Mouse (Mus musculus) limb, embryonic 13.5 days (tissue): Measurements from ENCODE around the gene Rbsn. TPM values are rescaled to one million over a fixed set of nuclear protein-coding genes. Genes with fewer than 3 reads are reported as not detected.

ENCODE experiments used
- ATAC-seq: fragments of 200-750 bp; cut with Nextera tagmentation; 2 replicates; pipeline ENCODE4 v1.8.0; 2017; ENCODE audit warnings: low read depth, moderate number of reproducible peaks, moderate TSS enrichment; ENCODE audit not compliant: low FRiP score
- H3K27ac ChIP-seq: fragments of 300-500 bp; sonication (generic); 2 replicates; pipeline ENCODE4 v1.5.1; 2015; ENCODE audit warnings: inconsistent platforms, mild to moderate bottlenecking, moderate library complexity
- H3K27me3 ChIP-seq: fragments of 300-500 bp; sonication (generic); 2 replicates; pipeline ENCODE4 v1.6.1; 2015; ENCODE audit warnings: mild to moderate bottlenecking, inconsistent platforms
- H3K36me3 ChIP-seq: fragments of 300-500 bp; sonication (generic); 2 replicates; pipeline ENCODE4 v1.6.1; 2015; ENCODE audit warnings: inconsistent platforms, mild to moderate bottlenecking, moderate library complexity
- H3K4me1 ChIP-seq: fragments of 300-500 bp; sonication (generic); 2 replicates; pipeline ENCODE4 v1.6.1; 2015; ENCODE audit warnings: inconsistent platforms
- H3K4me2 ChIP-seq: fragments of 300-500 bp; sonication (generic); replicated peaks from 2 replicates; pipeline ENCODE4 v1.6.1; 2015; ENCODE audit warnings: inconsistent platforms, mild to moderate bottlenecking, moderate library complexity
- H3K4me3 ChIP-seq: fragments of 300-500 bp; sonication (generic); 2 replicates; pipeline ENCODE4 v1.5.1; 2015; ENCODE audit warnings: moderate library complexity, mild to moderate bottlenecking, inconsistent platforms
- H3K9ac ChIP-seq: fragments of 300-500 bp; sonication (generic); 2 replicates; pipeline ENCODE4 v1.6.1; 2015; ENCODE audit warnings: mild to moderate bottlenecking, inconsistent platforms
- H3K9me3 ChIP-seq: fragments of 300-500 bp; sonication (generic); 2 replicates; pipeline ENCODE4 v1.6.1; 2016; ENCODE audit warnings: inconsistent platforms
- WGBS: fragments of 180-500 bp; shearing (Covaris S2); methylation state at CpG from one replicate; pipeline ENCODE4 v1.1.7; 2015; 5-methylcytosine and 5-hydroxymethylcytosine counted together
- polyA plus RNA-seq: library from polyadenylated mRNA; unstranded; fragments of >200 nt; fragmentation: Nextera tagmentation; extraction: Ambion mirVana; gene quantifications from 2 replicates; pipeline ENCODE4 v1.2.1, GENCODE M21; 2015

Gene Rbsn
- polyA plus RNA-seq, 1 experiment from 2014 or later = 32.9 TPM

GRCm38 (mm10) chr6:92158801-92159200 lies 55.9 kb downstream of the Rbsn start:
- Histone ChIP-seq H3K27ac (no peak overlapping the region), H3K36me3 (peaks cover 99% of the 10 kb centered on the region), H3K4me3 (no peak overlapping the region), H3K4me2 (no peak overlapping the region), H3K9ac (no peak overlapping the region), H3K27me3 (no peaks in the 10 kb centered on the region), H3K9me3 (no peaks in the 10 kb centered on the region), H3K4me1 (no peaks in the 10 kb centered on the region)
- ATAC-seq = no peak
- WGBS = 88% methylated on average over 3 of the region's 3 CpGs

- Histone ChIP-seq H3K9me3 (no peaks in the 10 kb centered on the region), H3K9ac (no peak overlapping the region), H3K4me2 (no peak overlapping the region), H3K27me3 (no peaks in the 10 kb centered on the region), H3K4me3 (no peak overlapping the region), H3K4me1 (no peaks in the 10 kb centered on the region), H3K27ac (no peak overlapping the region), H3K36me3 (peaks cover 90% of the 10 kb centered on the region)
- 85% methylated on average over 1 of the region's 1 CpGs for WGBS
- no peak for ATAC-seq
Measured at GRCm38 (mm10) chr6:92153774-92154173, 61.0 kb downstream of the Rbsn start.

- no peaks in the 10 kb centered on the region for H3K9me3 ChIP-seq
- no peaks in the 10 kb centered on the region for H3K4me1 ChIP-seq
- H3K4me2 ChIP-seq = no peak overlapping the region
- H3K4me3 ChIP-seq = no peak overlapping the region
- no peak overlapping the region for H3K9ac ChIP-seq
- no peak for ATAC-seq
- H3K27ac ChIP-seq = no peak overlapping the region
- WGBS = 95% methylated on average over 4 of the region's 4 CpGs
- H3K36me3 ChIP-seq = peaks cover 57% of the 10 kb centered on the region
- H3K27me3 ChIP-seq = no peaks in the 10 kb centered on the region
Measured at GRCm38 (mm10) chr6:92145881-92146280, 68.8 kb downstream of the Rbsn start.

Other genes with a start within 250 kb of the Rbsn start
- gene Fgd5, start 236.0 kb downstream of the Rbsn start, polyA plus RNA-seq = 7.0 TPM in 2 replicates
- 21.1 and 24.3 TPM in 2 replicates for gene Nr2c2, start 123.5 kb downstream of the Rbsn start, polyA plus RNA-seq
- gene Mrps25, start 30.9 kb downstream of the Rbsn start, polyA plus RNA-seq = 89.2 and 89.9 TPM in 2 replicates
- gene Trh, start 29.7 kb upstream of the Rbsn start, polyA plus RNA-seq = not detected in 2 replicates